Mouse (Mus musculus): ENCODE results near the gene Lexm.
A peak's percentile ranks its signal among the peaks of the same experiment; 100 is the strongest.

GRCm38 (mm10) chr4:106615637-106616036, 1.4 kb downstream of the Lexm start:
- TF ChIP-seq CTCF (IDR thresholded peaks at IDR 0.05; ENCODE audit: low read depth, low read length) (no peak), EP300 (IDR thresholded peaks at IDR 0.05; ENCODE audit: insufficient read depth, low read depth, low read length) (no peak), POLR2A (IDR thresholded peaks at IDR 0.05; ENCODE audit: insufficient read depth, low read length) (peak; percentile 38)

Measured in ES-Bruce4 (cell line).